Mouse (Mus musculus) c-Kit-positive CD71-positive TER-119-negative erythroid progenitor cells, embryonic 14.5 days (primary cell): Measurements from ENCODE around the gene Tbx15.
"Not testable (repeated sequence)": the region's sequence is repeated elsewhere in the genome, so short reads cannot be mapped to it uniquely, and the experiment has no call there.

Source experiments
- DNase-seq: peaks from one replicate; pipeline ENCODE4 v3.0.0-alpha.2; 2013; ENCODE audit warnings: low read depth

Tbx15 gene

GRCm38 (mm10) chr3:99266752-99267303 is 26.6 kb downstream of the Tbx15 start:
- no peak for DNase-seq

GRCm38 (mm10) chr3:99277973-99278580 is 37.9 kb downstream of the Tbx15 start:
- DNase-seq: no peak

- no peak for DNase-seq
These were observed 39.5 kb downstream of the Tbx15 start for GRCm38 (mm10) chr3:99279718-99280117.

- DNase-seq: no peak
These were observed 41.3 kb downstream of the Tbx15 start for GRCm38 (mm10) chr3:99281453-99281852.

GRCm38 (mm10) chr3:99288302-99288701 is 48.1 kb downstream of the Tbx15 start:
- peak; percentile 5 for DNase-seq

GRCm38 (mm10) chr3:99290064-99290702 is 50.0 kb downstream of the Tbx15 start:
- DNase-seq: no peak

- no peak for DNase-seq
These were observed 50.7 kb downstream of the Tbx15 start for GRCm38 (mm10) chr3:99290878-99291277.

GRCm38 (mm10) chr3:99291386-99291785 is 51.2 kb downstream of the Tbx15 start:
- no peak for DNase-seq

- no peak for DNase-seq
These were observed 52.4 kb downstream of the Tbx15 start for GRCm38 (mm10) chr3:99292531-99292931.

GRCm38 (mm10) chr3:99294209-99294608 is 54.0 kb downstream of the Tbx15 start:
- not testable (repeated sequence) for DNase-seq

- no peak for DNase-seq
These were observed 55.1 kb downstream of the Tbx15 start for GRCm38 (mm10) chr3:99295301-99295700.

GRCm38 (mm10) chr3:99296186-99296585 is 56.0 kb downstream of the Tbx15 start:
- no peak for DNase-seq

GRCm38 (mm10) chr3:99300846-99301245 is 60.7 kb downstream of the Tbx15 start:
- DNase-seq: no peak

- no peak for DNase-seq
These were observed 70.7 kb downstream of the Tbx15 start for GRCm38 (mm10) chr3:99310877-99311276.

- no peak for DNase-seq
These were observed 71.9 kb downstream of the Tbx15 start for GRCm38 (mm10) chr3:99311943-99312635.

GRCm38 (mm10) chr3:99322345-99322744 is 82.2 kb downstream of the Tbx15 start:
- no peak for DNase-seq

GRCm38 (mm10) chr3:99329316-99329715 is 89.1 kb downstream of the Tbx15 start:
- DNase-seq: no peak

- DNase-seq: no peak
These were observed 90.9 kb downstream of the Tbx15 start for GRCm38 (mm10) chr3:99331086-99331485.

- no peak for DNase-seq
These were observed 96.7 kb downstream of the Tbx15 start for GRCm38 (mm10) chr3:99336866-99337265.

GRCm38 (mm10) chr3:99338756-99339155 is 98.6 kb downstream of the Tbx15 start:
- DNase-seq: no peak

- no peak for DNase-seq
These were observed 99.8 kb downstream of the Tbx15 start for GRCm38 (mm10) chr3:99340021-99340420.

GRCm38 (mm10) chr3:99379616-99380250 is 139.6 kb downstream of the Tbx15 start:
- no peak for DNase-seq

- no peak for DNase-seq
These were observed 146.9 kb downstream of the Tbx15 start for GRCm38 (mm10) chr3:99387127-99387526.
